Mouse (Mus musculus) heart, postnatal 0 days (tissue): ENCODE data around the gene Timm50. TPM values are rescaled to one million over a fixed set of nuclear protein-coding genes. Genes with fewer than 3 reads are reported as not detected.

Experiments
- ATAC-seq: fragments of 200-750 bp; cut with Nextera tagmentation; 2 replicates; pipeline ENCODE4 v1.8.0; 2017; ENCODE audit warnings: low read depth, moderate number of reproducible peaks, moderate library complexity; ENCODE audit not compliant: insufficient read depth
- DNase-seq: peaks from one replicate; pipeline ENCODE4 v3.0.0-alpha.2; 2016; ENCODE audit warnings: low spot score
- H3K27ac ChIP-seq: fragments of 300-500 bp; sonication (generic); 2 replicates; pipeline ENCODE4 v1.5.1; 2014; ENCODE audit warnings: low read depth, mild to moderate bottlenecking
- H3K27me3 ChIP-seq: fragments of 300-500 bp; sonication (generic); 2 replicates; pipeline ENCODE4 v1.6.1; 2014; ENCODE audit warnings: low read length, mixed read lengths; ENCODE audit not compliant: control insufficient read depth, insufficient read depth
- H3K36me3 ChIP-seq: fragments of 300-500 bp; sonication (generic); replicated peaks from 2 replicates; pipeline ENCODE4 v1.6.1; 2014; ENCODE audit warnings: low read length, mixed read lengths; ENCODE audit not compliant: control insufficient read depth, insufficient read depth
- H3K4me1 ChIP-seq: fragments of 300-500 bp; sonication (generic); 2 replicates; pipeline ENCODE4 v1.6.1; 2014; ENCODE audit warnings: antibody characterized with exemption; ENCODE audit not compliant: control insufficient read depth, insufficient read depth
- H3K4me2 ChIP-seq: fragments of 300-500 bp; sonication (generic); 2 replicates; pipeline ENCODE4 v1.6.1; 2014; ENCODE audit warnings: low read depth, mild to moderate bottlenecking, low read length, moderate library complexity
- H3K4me3 ChIP-seq: fragments of 300-500 bp; sonication (generic); 2 replicates; pipeline ENCODE4 v1.5.1; 2014; ENCODE audit warnings: low read depth, low read length
- H3K9ac ChIP-seq: fragments of 300-500 bp; sonication (generic); replicated peaks from 2 replicates; pipeline ENCODE4 v1.6.1; 2014; ENCODE audit warnings: low read depth, low read length, mixed read lengths
- H3K9me3 ChIP-seq: fragments of 300-500 bp; sonication (generic); replicated peaks from 2 replicates; pipeline ENCODE4 v1.6.1; 2016; ENCODE audit warnings: low read length; ENCODE audit not compliant: control insufficient read depth
- CTCF ChIP-seq: IDR thresholded peaks from 2 replicates; pipeline ENCODE4 v1.5.1; 2016; ENCODE audit warnings: antibody characterized with exemption, control low read depth, low read depth
- EP300 ChIP-seq: IDR thresholded peaks from 2 replicates; pipeline ENCODE4 v1.6.1; 2016; ENCODE audit warnings: antibody characterized with exemption, low read depth
- WGBS: fragments of 180-500 bp; shearing (Covaris S2); extraction: QIAGEN DNeasy Blood & Tissue Kit; methylation state at CpG from one replicate; pipeline ENCODE4 v1.1.7; 2014; 5-methylcytosine and 5-hydroxymethylcytosine counted together
- polyA plus RNA-seq: library from polyadenylated mRNA; unstranded; fragments of >200 nt; fragmentation: Nextera tagmentation; extraction: Ambion mirVana; gene quantifications from 2 replicates; pipeline ENCODE4 v1.2.1, GENCODE M21; 2015
- total RNA-seq: library from RNA; depleted of rRNA; stranded (reverse); fragments of >200 nt; gene quantifications from 2 replicates; pipeline ENCODE4 v1.2.3, GENCODE M21; 2014; ENCODE audit warnings: low replicate concordance

The Timm50 gene
- total and polyA plus RNA-seq, 2 experiments from 2014 or later, result 60.6 to 90.1 TPM

DNA sequence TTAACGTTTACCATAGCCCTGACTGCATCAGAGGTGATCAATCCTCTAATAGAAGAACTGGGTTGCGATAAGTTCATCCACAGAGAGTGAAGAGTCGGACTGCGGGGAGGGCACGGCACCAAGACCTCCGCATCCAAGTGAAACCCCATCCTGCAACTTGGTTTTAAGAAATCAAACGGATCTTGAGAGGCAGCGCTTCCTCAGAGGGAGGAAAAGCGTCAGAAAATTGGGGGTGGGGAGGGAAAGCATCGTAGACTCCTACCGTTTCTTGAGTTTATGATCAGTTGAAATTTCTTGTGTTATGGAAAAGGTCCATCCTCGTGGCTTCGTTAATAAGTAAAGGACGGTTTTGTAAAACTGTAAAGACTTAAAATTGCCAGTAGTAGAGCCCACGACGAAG, 43.3 kb downstream of the Timm50 start:
- Histone ChIP-seq H3K36me3 (0 out of 2 replicates have a peak, but pooled peaks cover 4% of the 10 kb centered on the region), H3K4me2 (peak overlapping the region; percentile 92), H3K27ac (peak overlapping the region; percentile 88; the same call in 1 of the 2 replicates), H3K9ac (peak overlapping the region; percentile 95), H3K4me3 (peak overlapping the region; percentile 90), H3K27me3 (no peaks in the 10 kb centered on the region), H3K9me3 (no peaks in the 10 kb centered on the region), H3K4me1 (peaks cover 6% of the 10 kb centered on the region; the same call in 1 of the 2 replicates)
- DNase-seq (peak; percentile 7), ATAC-seq (no peak)
- WGBS, result 36% methylated on average over 16 of the region's 16 CpGs
- TF ChIP-seq EP300 (no peak), CTCF (no peak)

DNA sequence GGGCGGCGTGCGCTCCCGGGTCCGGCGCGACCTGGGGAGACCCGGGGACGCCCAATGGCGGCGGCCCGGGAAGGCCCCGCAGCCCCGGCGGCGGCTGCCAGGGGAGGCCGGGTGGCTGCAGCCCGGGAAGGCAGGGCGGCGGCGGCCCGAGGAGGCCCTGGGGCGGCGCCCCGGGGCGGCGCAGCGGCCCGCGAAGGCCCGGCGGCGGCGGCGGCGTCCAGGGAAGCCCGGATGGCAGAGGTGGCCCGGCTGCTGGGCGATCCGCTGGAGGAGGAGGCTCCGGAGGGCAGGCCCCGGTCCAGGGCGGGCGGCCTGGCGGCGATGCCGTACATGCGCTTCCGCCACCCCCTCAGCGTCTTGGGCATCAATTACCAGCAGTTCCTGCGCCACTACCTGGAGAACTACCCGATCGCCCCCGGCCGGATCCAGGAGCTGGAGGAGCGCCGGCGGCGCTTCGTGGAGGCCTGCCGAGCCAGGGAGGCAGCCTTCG, 43.8 kb downstream of the Timm50 start:
- H3K36me3 ChIP-seq, result 0 out of 2 replicates have a peak, but pooled peaks cover 4% of the 10 kb centered on the region
- H3K9me3 ChIP-seq, result no peaks in the 10 kb centered on the region
- peak overlapping the region; percentile 92 for H3K4me2 ChIP-seq
- H3K27ac ChIP-seq, result peak overlapping the region; percentile 88
- no peak for TF ChIP-seq EP300
- TF ChIP-seq CTCF, result no peak
- DNase-seq (peak; percentile 13), ATAC-seq (peak; percentile 75)
- no peaks in the 10 kb centered on the region for H3K27me3 ChIP-seq
- peak overlapping the region; percentile 90 for H3K4me3 ChIP-seq
- H3K4me1 ChIP-seq, result peaks cover 6% of the 10 kb centered on the region; the same call in 1 of the 2 replicates
- H3K9ac ChIP-seq, result peak overlapping the region; percentile 95
- WGBS, result 0% methylated on average over 42 of the region's 62 CpGs

- Histone ChIP-seq H3K4me3 (peak within 1 kb of the TSS; percentile 90), H3K27me3 (no peaks in the 10 kb centered on the region), H3K4me1 (peaks cover 6% of the 10 kb centered on the region; the same call in 1 of the 2 replicates), H3K9me3 (no peaks in the 10 kb centered on the region), H3K27ac (peak within 1 kb of the TSS; percentile 88), H3K9ac (peak within 1 kb of the TSS; percentile 95), H3K36me3 (0 out of 2 replicates have a peak, but pooled peaks cover 4% of the 10 kb centered on the region), H3K4me2 (peak within 1 kb of the TSS; percentile 92)
- TF ChIP-seq EP300 (no peak), CTCF (no peak)
- peak; percentile 84 for DNase-seq
- peak; percentile 89 for ATAC-seq
- 6% methylated on average over 53 of the region's 57 CpGs for WGBS
These were observed 44.5 kb downstream of the Timm50 start, which contains the start of gene Eid2 for GRCm38 (mm10) chr7:28267129-28268041. TSS of gene Eid2 (plus strand) at chr7:28267881.

DNA sequence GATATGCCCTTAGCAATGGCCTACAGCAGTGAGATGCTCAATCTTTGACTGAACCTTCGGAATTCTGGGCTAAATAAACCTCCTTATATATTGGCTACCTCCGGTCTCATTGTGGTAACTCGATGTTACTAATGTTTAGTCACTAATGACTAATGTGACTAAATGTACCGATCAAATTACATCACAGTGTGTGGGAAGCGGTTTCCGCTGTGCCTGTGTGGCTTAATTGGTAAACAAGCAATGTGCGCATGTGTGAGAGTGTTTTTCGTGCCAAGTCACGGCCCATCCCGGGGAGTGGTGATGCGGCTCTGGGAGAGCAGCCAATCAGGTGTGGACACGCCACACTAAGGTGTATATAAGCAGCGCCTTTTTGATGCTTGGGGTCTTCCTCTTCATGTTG, 46.5 kb downstream of the Timm50 start:
- no peak overlapping the region for H3K27ac ChIP-seq
- no peak overlapping the region for H3K4me2 ChIP-seq
- no peak overlapping the region for H3K9ac ChIP-seq
- TF ChIP-seq EP300, result no peak
- TF ChIP-seq CTCF, result no peak
- DNase-seq (no peak), ATAC-seq (no peak)
- WGBS, result 84% methylated on average over 13 of the region's 13 CpGs
- no peaks in the 10 kb centered on the region for H3K36me3 ChIP-seq
- H3K27me3 ChIP-seq, result no peaks in the 10 kb centered on the region
- H3K4me1 ChIP-seq, result peaks cover 6% of the 10 kb centered on the region; the same call in 1 of the 2 replicates
- no peaks in the 10 kb centered on the region for H3K9me3 ChIP-seq
- H3K4me3 ChIP-seq, result no peak overlapping the region

- no peak for TF ChIP-seq EP300
- TF ChIP-seq CTCF, result 0 out of 2 replicates have a peak, but pooled peaks have one; percentile 10
- Histone ChIP-seq H3K27ac (no peak overlapping the region), H3K36me3 (no peaks in the 10 kb centered on the region), H3K9me3 (no peaks in the 10 kb centered on the region), H3K4me3 (no peak overlapping the region), H3K4me1 (peaks cover 6% of the 10 kb centered on the region; the same call in 1 of the 2 replicates), H3K4me2 (no peak overlapping the region), H3K9ac (no peak overlapping the region), H3K27me3 (no peaks in the 10 kb centered on the region)
- DNase-seq, result peak; percentile 50
- ATAC-seq, result peak; percentile 24; the same call in 1 of the 2 replicates
- 3% methylated on average over 15 of the region's 15 CpGs for WGBS
These were observed 48.1 kb downstream of the Timm50 start for GRCm38 (mm10) chr7:28263786-28264185.
